Mouse (Mus musculus): ENCODE measurements around the gene Eid1. TPM values are rescaled to one million over a fixed set of nuclear protein-coding genes. Genes with fewer than 3 reads are reported as not detected.

The Eid1 gene
- polyA plus RNA-seq (2015; fragmentation: Nextera tagmentation; extraction: Ambion mirVana), result 292 and 317 TPM in 2 replicates

DNA sequence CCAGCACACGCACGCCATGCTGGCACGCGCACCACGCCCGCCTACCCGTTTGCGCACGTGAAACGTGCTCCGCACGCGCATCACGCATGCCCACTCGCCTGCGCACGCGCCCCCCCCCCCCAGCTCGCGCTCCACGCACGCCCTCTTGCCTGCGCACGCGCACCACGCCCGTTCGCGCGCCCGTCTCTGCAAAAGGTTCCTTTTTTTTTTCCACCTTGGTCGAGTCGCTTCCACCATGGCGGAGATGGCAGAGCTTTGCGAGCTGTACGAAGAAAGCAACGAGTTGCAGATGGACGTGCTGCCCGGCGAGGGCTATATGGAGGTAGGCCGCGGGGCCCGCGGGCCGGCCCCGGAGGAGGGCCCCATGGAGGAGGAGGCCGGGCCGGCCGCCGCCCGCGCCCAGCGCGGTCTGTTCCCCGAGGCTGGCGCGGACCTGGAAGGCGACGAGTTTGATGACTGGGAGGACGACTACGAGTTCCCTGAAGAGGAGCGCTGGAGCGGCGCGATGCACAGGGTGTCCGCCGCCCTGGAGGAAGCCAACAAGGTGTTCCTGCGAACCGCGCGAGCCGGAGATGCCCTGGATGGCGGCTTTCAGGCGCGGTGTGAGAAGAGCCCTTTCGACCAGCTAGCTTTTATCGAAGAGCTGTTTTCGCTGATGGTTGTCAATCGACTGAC is at the start of gene Eid1:
Gene Eid1 (plus strand): TSS at position 139 of the 675 bp plus-strand sequence.
- H3K36me3 ChIP-seq, result peaks cover 7% of the 10 kb centered on the region; the same call in 1 of the 2 replicates
- H3K4me1 ChIP-seq, result peaks cover 9% of the 10 kb centered on the region
- H3K9me3 ChIP-seq, result no peaks in the 10 kb centered on the region
- WGBS, result 0% methylated on average over 58 of the region's 79 CpGs
- peak within 1 kb of the TSS; percentile 99 for H3K9ac ChIP-seq
- H3K27me3 ChIP-seq, result no peaks in the 10 kb centered on the region
- peak; percentile 85 for ATAC-seq (ENCODE audit: insufficient number of reproducible peaks, insufficient read depth, low FRiP score, low TSS enrichment, low read depth)
- H3K4me2 ChIP-seq, result peak within 1 kb of the TSS; percentile 67
- peak within 1 kb of the TSS; percentile 83 for H3K4me3 ChIP-seq
- H3K27ac ChIP-seq, result peak within 1 kb of the TSS; percentile 96

GRCm38 (mm10) chr2:125623211-125623610 is 49.7 kb upstream of the Eid1 start:
- peak overlapping the region; percentile 74 for H3K4me2 ChIP-seq
- H3K36me3 ChIP-seq, result peaks cover 21% of the 10 kb centered on the region
- ATAC-seq (ENCODE audit: insufficient number of reproducible peaks, insufficient read depth, low FRiP score, low TSS enrichment, low read depth), result no peak
- no peaks in the 10 kb centered on the region for H3K27me3 ChIP-seq
- H3K4me1 ChIP-seq, result peaks cover 24% of the 10 kb centered on the region
- H3K27ac ChIP-seq, result no peak overlapping the region
- H3K4me3 ChIP-seq, result no peak overlapping the region
- WGBS, result 92% methylated on average over 15 of the region's 15 CpGs
- no peak overlapping the region for H3K9ac ChIP-seq
- no peaks in the 10 kb centered on the region for H3K9me3 ChIP-seq

- ATAC-seq (ENCODE audit: insufficient number of reproducible peaks, insufficient read depth, low FRiP score, low TSS enrichment, low read depth), result no peak
- H3K4me1 ChIP-seq, result peaks cover 24% of the 10 kb centered on the region
- no peak overlapping the region for H3K27ac ChIP-seq
- no peaks in the 10 kb centered on the region for H3K27me3 ChIP-seq
- peak overlapping the region; percentile 88 for H3K9ac ChIP-seq
- WGBS, result 9% methylated on average over 9 of the region's 9 CpGs
- no peaks in the 10 kb centered on the region for H3K9me3 ChIP-seq
- H3K4me2 ChIP-seq, result peak overlapping the region; percentile 74
- H3K4me3 ChIP-seq, result peak overlapping the region; percentile 82
- H3K36me3 ChIP-seq, result peaks cover 14% of the 10 kb centered on the region
These were observed 48.7 kb upstream of the Eid1 start for GRCm38 (mm10) chr2:125624127-125624685.

DNA sequence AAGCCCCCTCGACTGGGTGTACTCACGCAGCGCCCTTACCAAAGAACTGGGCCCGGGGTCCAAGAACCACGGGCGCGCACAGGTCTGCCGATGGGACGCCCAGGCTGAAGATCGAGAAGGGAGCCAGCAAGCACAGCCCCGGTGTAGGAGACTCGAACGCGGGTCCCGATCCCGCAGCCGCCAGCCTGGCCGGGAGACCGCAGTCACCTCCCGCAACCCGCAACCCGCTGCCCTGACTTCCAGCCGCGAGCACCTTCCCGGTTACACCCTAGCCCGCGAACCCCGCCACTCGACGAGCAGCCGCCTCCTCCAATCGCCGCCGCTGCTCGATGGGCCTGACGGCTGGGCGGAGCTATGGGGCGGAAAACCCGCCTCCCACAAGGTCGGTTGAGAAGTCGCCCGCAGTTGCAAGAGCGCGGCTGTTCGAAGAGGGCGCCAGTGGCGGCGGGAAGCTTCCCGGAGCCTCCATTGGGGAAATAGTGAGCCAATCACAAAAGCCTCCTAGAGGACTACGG is 48.0 kb upstream of the Eid1 start, which contains the start of gene Cep152:
Gene Cep152 (minus strand): TSS at position 277 of the 515 bp plus-strand sequence.
- H3K9me3 ChIP-seq, result no peaks in the 10 kb centered on the region
- H3K36me3 ChIP-seq, result peaks cover 7% of the 10 kb centered on the region; the same call in 1 of the 2 replicates
- no peak within 1 kb of the TSS for H3K27ac ChIP-seq
- peak within 1 kb of the TSS; percentile 74 for H3K4me2 ChIP-seq
- peak within 1 kb of the TSS; percentile 88 for H3K9ac ChIP-seq
- no peaks in the 10 kb centered on the region for H3K27me3 ChIP-seq
- WGBS, result under 1% methylated on average over 50 of the region's 50 CpGs
- peak; percentile 95 for ATAC-seq (ENCODE audit: insufficient number of reproducible peaks, insufficient read depth, low FRiP score, low TSS enrichment, low read depth)
- H3K4me3 ChIP-seq, result peak within 1 kb of the TSS; percentile 82
- H3K4me1 ChIP-seq, result peaks cover 24% of the 10 kb centered on the region

GRCm38 (mm10) chr2:125626536-125626935 is 46.4 kb upstream of the Eid1 start:
- 87% methylated on average over 4 of the region's 4 CpGs for WGBS
- H3K4me3 ChIP-seq, result no peak overlapping the region
- H3K27ac ChIP-seq, result no peak overlapping the region
- H3K9ac ChIP-seq, result no peak overlapping the region
- no peaks in the 10 kb centered on the region for H3K36me3 ChIP-seq
- no peak for ATAC-seq (ENCODE audit: insufficient number of reproducible peaks, insufficient read depth, low FRiP score, low TSS enrichment, low read depth)
- H3K4me1 ChIP-seq, result peaks cover 18% of the 10 kb centered on the region
- no peaks in the 10 kb centered on the region for H3K9me3 ChIP-seq
- H3K27me3 ChIP-seq, result no peaks in the 10 kb centered on the region
- H3K4me2 ChIP-seq, result no peak overlapping the region

DNA sequence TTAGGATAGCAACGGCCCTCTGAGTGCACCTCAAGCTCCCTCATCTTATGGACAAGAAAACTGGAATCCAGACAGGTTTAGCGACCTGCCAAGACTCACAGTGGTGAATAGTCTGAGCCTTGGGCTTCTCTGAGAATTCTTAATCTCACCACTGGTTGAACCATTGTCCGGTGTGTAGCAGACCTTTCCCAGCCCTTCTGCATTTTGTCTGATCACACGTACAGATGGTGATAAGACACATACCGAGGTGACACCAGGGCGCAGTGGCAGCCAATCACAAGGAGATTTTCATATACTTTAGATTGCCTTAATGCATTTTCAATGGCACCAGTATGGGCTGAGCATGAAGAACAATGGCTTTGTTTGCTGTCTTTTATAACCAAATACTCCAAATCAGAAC is 44.4 kb upstream of the Eid1 start:
- ATAC-seq (ENCODE audit: insufficient number of reproducible peaks, insufficient read depth, low FRiP score, low TSS enrichment, low read depth), result no peak
- H3K9ac ChIP-seq, result no peak overlapping the region
- H3K9me3 ChIP-seq, result no peaks in the 10 kb centered on the region
- H3K27ac ChIP-seq, result no peak overlapping the region
- 81% methylated on average over 6 of the region's 6 CpGs for WGBS
- H3K4me2 ChIP-seq, result no peak overlapping the region
- no peaks in the 10 kb centered on the region for H3K36me3 ChIP-seq
- H3K4me1 ChIP-seq, result peaks cover 9% of the 10 kb centered on the region
- H3K4me3 ChIP-seq, result no peak overlapping the region
- H3K27me3 ChIP-seq, result no peaks in the 10 kb centered on the region

- 94% methylated on average over 2 of the region's 2 CpGs for WGBS
These were observed 42.9 kb upstream of the Eid1 start for GRCm38 (mm10) chr2:125630010-125630409.

GRCm38 (mm10) chr2:125637331-125637730 is 35.6 kb upstream of the Eid1 start:
- 77% methylated on average over 7 of the region's 7 CpGs for WGBS
- no peak for ATAC-seq (ENCODE audit: insufficient number of reproducible peaks, insufficient read depth, low FRiP score, low TSS enrichment, low read depth)

More at GRCm38 (mm10) chr2:125630010-125630409, 42.9 kb upstream of the Eid1 start:
- no peaks in the 10 kb centered on the region for H3K9me3 ChIP-seq
- H3K4me2 ChIP-seq, result no peak overlapping the region
- ATAC-seq (ENCODE audit: insufficient number of reproducible peaks, insufficient read depth, low FRiP score, low TSS enrichment, low read depth), result no peak
- no peaks in the 10 kb centered on the region for H3K27me3 ChIP-seq
- no peak overlapping the region for H3K9ac ChIP-seq
- no peak overlapping the region for H3K4me3 ChIP-seq
- no peaks in the 10 kb centered on the region for H3K36me3 ChIP-seq
- H3K4me1 ChIP-seq, result no peaks in the 10 kb centered on the region
- no peak overlapping the region for H3K27ac ChIP-seq

DNA sequence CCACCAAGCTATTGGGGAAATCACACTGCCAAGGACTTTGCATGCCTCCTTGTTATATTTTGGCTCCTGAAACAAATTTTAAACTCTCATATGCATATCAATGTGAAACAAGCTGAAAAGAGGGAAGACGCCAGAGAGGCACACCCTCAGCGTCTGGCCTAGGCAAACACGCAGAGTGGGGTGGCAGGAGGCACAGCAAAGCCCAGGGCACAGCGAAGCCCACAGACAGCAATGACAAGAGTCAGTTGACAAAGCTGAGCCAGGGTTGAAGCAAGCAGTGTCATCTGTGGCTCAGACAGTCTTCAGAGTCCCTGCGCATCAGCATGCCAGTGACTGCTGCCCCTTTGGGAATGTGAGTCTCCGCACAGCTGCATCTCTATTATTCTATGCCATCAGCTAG is 28.0 kb upstream of the Eid1 start:
- no peak overlapping the region for H3K4me2 ChIP-seq
- H3K27me3 ChIP-seq, result no peaks in the 10 kb centered on the region
- ATAC-seq (ENCODE audit: insufficient number of reproducible peaks, insufficient read depth, low FRiP score, low TSS enrichment, low read depth), result no peak
- H3K36me3 ChIP-seq, result no peaks in the 10 kb centered on the region
- no peaks in the 10 kb centered on the region for H3K4me1 ChIP-seq
- no peak overlapping the region for H3K9ac ChIP-seq
- 83% methylated on average over 6 of the region's 6 CpGs for WGBS
- H3K9me3 ChIP-seq, result no peaks in the 10 kb centered on the region
- H3K4me3 ChIP-seq, result no peak overlapping the region
- no peak overlapping the region for H3K27ac ChIP-seq

More at GRCm38 (mm10) chr2:125637331-125637730, 35.6 kb upstream of the Eid1 start:
- Histone ChIP-seq H3K4me3 (no peak overlapping the region), H3K9ac (no peak overlapping the region), H3K4me1 (no peaks in the 10 kb centered on the region), H3K27ac (no peak overlapping the region), H3K4me2 (no peak overlapping the region), H3K27me3 (no peaks in the 10 kb centered on the region), H3K9me3 (no peaks in the 10 kb centered on the region), H3K36me3 (no peaks in the 10 kb centered on the region)

DNA sequence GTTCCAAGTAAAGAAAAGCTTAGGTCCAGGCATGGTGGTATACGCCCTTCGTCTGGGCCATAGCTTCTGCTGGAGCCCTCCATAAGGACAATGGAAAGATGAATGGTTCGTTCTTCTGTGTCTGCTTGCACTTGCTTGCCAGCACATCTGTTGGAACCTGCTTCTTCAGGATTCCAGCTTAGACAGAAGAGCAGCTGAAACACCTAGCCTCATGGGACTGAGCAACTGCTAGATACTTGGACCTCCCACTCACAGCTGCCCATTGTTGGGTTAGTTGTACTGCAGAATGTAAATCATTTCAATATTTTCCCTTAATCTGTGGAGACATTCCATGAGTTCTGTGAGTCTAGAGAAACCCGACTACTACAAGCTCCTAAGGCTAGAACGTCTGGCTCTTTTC is 22.9 kb upstream of the Eid1 start:
- H3K4me1 ChIP-seq, result no peaks in the 10 kb centered on the region
- no peak overlapping the region for H3K4me3 ChIP-seq
- WGBS, result 65% methylated on average over 5 of the region's 5 CpGs
- H3K27ac ChIP-seq, result no peak overlapping the region
- H3K4me2 ChIP-seq, result no peak overlapping the region
- H3K27me3 ChIP-seq, result no peaks in the 10 kb centered on the region
- H3K9ac ChIP-seq, result no peak overlapping the region
- ATAC-seq (ENCODE audit: insufficient number of reproducible peaks, insufficient read depth, low FRiP score, low TSS enrichment, low read depth), result no peak
- no peaks in the 10 kb centered on the region for H3K36me3 ChIP-seq
- no peaks in the 10 kb centered on the region for H3K9me3 ChIP-seq

- no peaks in the 10 kb centered on the region for H3K27me3 ChIP-seq
- H3K4me3 ChIP-seq, result no peak overlapping the region
- no peaks in the 10 kb centered on the region for H3K9me3 ChIP-seq
- peaks cover 5% of the 10 kb centered on the region; the same call in 1 of the 2 replicates for H3K4me1 ChIP-seq
- H3K4me2 ChIP-seq, result no peak overlapping the region
- no peak overlapping the region for H3K9ac ChIP-seq
- ATAC-seq (ENCODE audit: insufficient number of reproducible peaks, insufficient read depth, low FRiP score, low TSS enrichment, low read depth), result no peak
- WGBS, result 85% methylated on average over 14 of the region's 14 CpGs
- no peaks in the 10 kb centered on the region for H3K36me3 ChIP-seq
- no peak overlapping the region for H3K27ac ChIP-seq
These were observed 22.0 kb upstream of the Eid1 start for GRCm38 (mm10) chr2:125650742-125651352.

Data from embryonic facial prominence, embryonic 13.5 days (tissue).